Mouse (Mus musculus): ENCODE measurements around the gene Pcmt1. TPM values are rescaled to one million over a fixed set of nuclear protein-coding genes. Genes with fewer than 3 reads are reported as not detected.

Pcmt1 gene
- polyA plus RNA-seq, 1 experiment from 2014 or later, result 110 TPM

DNA sequence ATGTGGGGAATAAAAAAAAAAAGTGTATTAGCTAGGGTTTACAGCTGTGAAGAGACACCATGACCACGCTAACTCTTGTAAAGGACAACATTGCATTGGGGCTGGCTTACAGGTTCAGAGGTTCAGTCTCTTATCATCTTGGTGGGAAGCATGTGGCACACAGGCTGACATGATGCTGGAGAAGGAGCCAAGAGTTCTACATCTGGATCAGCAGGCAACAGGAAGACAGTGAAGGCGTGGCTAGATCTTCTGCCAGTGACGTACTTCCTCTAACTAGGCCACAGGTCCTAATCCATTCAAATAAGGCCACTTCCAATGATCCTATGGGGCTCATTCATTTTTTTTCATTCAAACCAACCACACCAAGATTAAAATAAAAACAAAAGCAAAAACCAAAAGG is 19.2 kb upstream of the Pcmt1 start:
- H3K4me3 ChIP-seq (ENCODE audit: low read depth, low read length), result no peak overlapping the region
- peaks cover 95% of the 10 kb centered on the region for H3K36me3 ChIP-seq (ENCODE audit: control insufficient read depth, insufficient read depth, low read length)
- H3K4me1 ChIP-seq (replicated peaks; ENCODE audit: control insufficient read depth, insufficient read depth, low read length), result no peaks in the 10 kb centered on the region
- H3K9ac ChIP-seq (ENCODE audit: low read length), result no peak overlapping the region
- no peak overlapping the region for H3K4me2 ChIP-seq (ENCODE audit: low read length)
- ATAC-seq (replicated peaks; ENCODE audit: low FRiP score, low TSS enrichment, low read depth), result no peak
- no peaks in the 10 kb centered on the region for H3K27me3 ChIP-seq (replicated peaks; ENCODE audit: control insufficient read depth, insufficient read depth, low read length)
- no peak overlapping the region for H3K27ac ChIP-seq (ENCODE audit: low read depth)
- 89% methylated on average over 3 of the region's 3 CpGs for WGBS
- no peaks in the 10 kb centered on the region for H3K9me3 ChIP-seq (ENCODE audit: control insufficient read depth, low read length)
- DNase-seq (ENCODE audit: low spot score), result no peak

DNA sequence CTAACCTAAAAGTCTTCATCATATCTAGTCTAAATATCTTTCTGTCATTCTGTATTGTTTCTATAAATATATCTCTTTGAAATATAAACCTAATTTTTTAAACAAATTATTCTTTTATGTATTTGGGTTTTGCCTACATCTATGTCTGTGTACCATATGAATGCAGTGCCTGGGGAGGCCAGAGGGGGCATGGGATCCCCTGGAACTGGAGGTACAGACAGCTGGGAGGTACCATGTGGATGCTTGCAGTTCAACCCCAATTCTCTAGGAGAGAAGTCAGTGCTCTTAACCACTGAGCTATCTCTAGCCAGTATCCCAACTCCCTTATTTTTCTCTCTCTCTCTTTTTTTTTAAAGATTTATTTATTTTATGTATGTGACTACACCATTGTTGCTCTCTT is 14.3 kb upstream of the Pcmt1 start:
- H3K9me3 ChIP-seq (ENCODE audit: control insufficient read depth, low read length), result no peaks in the 10 kb centered on the region
- no peak for ATAC-seq (replicated peaks; ENCODE audit: low FRiP score, low TSS enrichment, low read depth)
- peaks cover 88% of the 10 kb centered on the region for H3K36me3 ChIP-seq (ENCODE audit: control insufficient read depth, insufficient read depth, low read length)

DNA sequence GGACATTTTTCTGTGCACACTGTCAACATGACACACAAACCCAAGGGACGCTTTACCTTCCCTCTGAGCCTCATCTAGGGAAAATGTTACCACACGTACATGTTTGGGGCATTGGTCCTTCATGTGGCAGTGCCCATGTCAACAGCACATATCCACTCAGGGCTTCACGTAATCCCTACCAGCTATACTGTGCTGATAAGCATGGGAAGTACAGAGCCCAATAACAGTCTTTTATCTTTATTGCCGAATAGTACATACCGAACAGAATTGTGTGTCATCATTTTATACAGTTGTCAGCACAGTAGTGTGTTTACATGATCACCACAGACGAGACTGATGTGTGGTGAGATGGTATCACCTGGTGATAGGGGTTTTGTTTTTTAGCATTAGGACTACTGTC is 6.0 kb upstream of the Pcmt1 start:
- no peak overlapping the region for H3K4me2 ChIP-seq (ENCODE audit: low read length)
- H3K27me3 ChIP-seq (replicated peaks; ENCODE audit: control insufficient read depth, insufficient read depth, low read length), result no peaks in the 10 kb centered on the region
- ATAC-seq (replicated peaks; ENCODE audit: low FRiP score, low TSS enrichment, low read depth) (no peak), DNase-seq (ENCODE audit: low spot score) (no peak)
- 80% methylated on average over 6 of the region's 6 CpGs for WGBS
- H3K4me1 ChIP-seq (replicated peaks; ENCODE audit: control insufficient read depth, insufficient read depth, low read length), result peaks cover 14% of the 10 kb centered on the region
- H3K4me3 ChIP-seq (ENCODE audit: low read depth, low read length), result no peak overlapping the region
- no peaks in the 10 kb centered on the region for H3K9me3 ChIP-seq (ENCODE audit: control insufficient read depth, low read length)
- H3K36me3 ChIP-seq (ENCODE audit: control insufficient read depth, insufficient read depth, low read length), result peaks cover 9% of the 10 kb centered on the region
- H3K27ac ChIP-seq (ENCODE audit: low read depth), result no peak overlapping the region
- H3K9ac ChIP-seq (ENCODE audit: low read length), result no peak overlapping the region

More for the DNA sequence above, 14.3 kb upstream of the Pcmt1 start:
- Histone ChIP-seq H3K27ac (ENCODE audit: low read depth) (no peak overlapping the region), H3K9ac (ENCODE audit: low read length) (no peak overlapping the region), H3K4me2 (ENCODE audit: low read length) (no peak overlapping the region), H3K27me3 (replicated peaks; ENCODE audit: control insufficient read depth, insufficient read depth, low read length) (no peaks in the 10 kb centered on the region), H3K4me3 (ENCODE audit: low read depth, low read length) (no peak overlapping the region), H3K4me1 (replicated peaks; ENCODE audit: control insufficient read depth, insufficient read depth, low read length) (no peaks in the 10 kb centered on the region)
- no peak for DNase-seq (ENCODE audit: low spot score)

DNA sequence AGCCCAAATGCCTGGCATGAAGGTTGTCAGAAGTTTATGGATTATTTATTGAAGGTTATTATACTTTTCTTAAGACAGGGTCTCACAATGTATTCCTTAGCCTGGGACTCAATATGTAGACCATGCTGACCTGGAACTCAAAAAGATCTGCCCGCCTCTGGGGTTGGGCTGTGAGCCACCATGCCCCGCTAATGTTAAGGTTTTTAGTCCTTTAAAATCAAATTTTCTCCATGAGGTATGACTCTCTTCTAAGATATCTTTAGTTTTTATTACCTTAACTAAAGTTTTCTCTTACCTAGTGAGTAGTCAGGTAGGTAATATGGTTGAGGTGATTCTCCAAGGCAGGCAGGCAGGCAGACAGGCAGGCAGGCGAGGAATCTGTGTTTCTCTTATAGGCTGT is 1.3 kb upstream of the Pcmt1 start:
- Histone ChIP-seq H3K36me3 (ENCODE audit: control insufficient read depth, insufficient read depth, low read length) (peaks cover 21% of the 10 kb centered on the region), H3K9ac (ENCODE audit: low read length) (peak overlapping the region; percentile 99), H3K4me2 (ENCODE audit: low read length) (peak overlapping the region; percentile 64), H3K4me1 (replicated peaks; ENCODE audit: control insufficient read depth, insufficient read depth, low read length) (peaks cover 25% of the 10 kb centered on the region), H3K9me3 (ENCODE audit: control insufficient read depth, low read length) (no peaks in the 10 kb centered on the region), H3K27me3 (replicated peaks; ENCODE audit: control insufficient read depth, insufficient read depth, low read length) (no peaks in the 10 kb centered on the region), H3K4me3 (ENCODE audit: low read depth, low read length) (peak overlapping the region; percentile 85), H3K27ac (ENCODE audit: low read depth) (peak overlapping the region; percentile 98; the same call in 1 of the 2 replicates)
- DNase-seq (ENCODE audit: low spot score) (no peak), ATAC-seq (replicated peaks; ENCODE audit: low FRiP score, low TSS enrichment, low read depth) (no peak)
- WGBS, result 46% methylated on average over 3 of the region's 3 CpGs

DNA sequence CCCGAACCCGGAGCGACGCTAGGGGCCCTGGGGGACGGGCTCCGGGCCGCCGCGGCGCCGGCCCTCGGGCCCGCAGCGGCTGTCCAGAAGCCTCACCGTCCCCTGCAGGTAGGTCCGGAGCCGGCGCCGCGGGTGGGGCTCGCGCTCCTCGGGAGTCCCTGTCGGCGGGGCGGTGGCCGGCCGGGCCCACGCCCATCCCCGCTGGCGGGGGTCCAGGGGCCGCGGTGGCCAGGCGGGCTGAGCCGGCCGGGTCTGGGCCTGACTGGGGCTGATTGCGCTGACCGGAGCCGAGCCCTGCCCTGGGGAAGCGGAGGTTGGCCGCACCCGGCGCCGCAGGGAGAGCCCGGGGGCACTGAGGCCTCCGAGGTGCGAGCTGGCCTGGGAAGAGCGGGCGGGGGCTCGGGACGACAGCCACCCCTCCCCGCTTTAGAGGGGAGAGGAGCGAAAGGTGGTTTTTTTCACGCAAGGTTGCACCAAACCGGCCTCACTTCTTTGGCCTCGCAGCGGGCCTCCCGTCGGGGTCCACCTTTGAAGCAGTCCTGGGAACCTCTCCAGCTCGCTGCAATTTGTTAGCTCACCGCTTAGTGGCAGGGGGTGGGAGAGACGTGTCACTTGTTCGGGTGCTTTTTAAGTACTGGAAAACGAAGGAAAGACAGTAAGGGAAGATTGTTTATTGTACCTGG is 548 bp upstream of the Pcmt1 start:
- Histone ChIP-seq H3K4me3 (ENCODE audit: low read depth, low read length) (peak overlapping the region; percentile 85), H3K4me1 (replicated peaks; ENCODE audit: control insufficient read depth, insufficient read depth, low read length) (peaks cover 25% of the 10 kb centered on the region), H3K36me3 (ENCODE audit: control insufficient read depth, insufficient read depth, low read length) (peaks cover 29% of the 10 kb centered on the region), H3K9ac (ENCODE audit: low read length) (peak overlapping the region; percentile 99), H3K27me3 (replicated peaks; ENCODE audit: control insufficient read depth, insufficient read depth, low read length) (no peaks in the 10 kb centered on the region), H3K9me3 (ENCODE audit: control insufficient read depth, low read length) (no peaks in the 10 kb centered on the region), H3K4me2 (ENCODE audit: low read length) (peak overlapping the region; percentile 64), H3K27ac (ENCODE audit: low read depth) (peak overlapping the region; percentile 98)
- ATAC-seq (replicated peaks; ENCODE audit: low FRiP score, low TSS enrichment, low read depth) (peak; percentile 87), DNase-seq (ENCODE audit: low spot score) (peak; percentile 88)
- WGBS, result under 1% methylated on average over 64 of the region's 64 CpGs

DNA sequence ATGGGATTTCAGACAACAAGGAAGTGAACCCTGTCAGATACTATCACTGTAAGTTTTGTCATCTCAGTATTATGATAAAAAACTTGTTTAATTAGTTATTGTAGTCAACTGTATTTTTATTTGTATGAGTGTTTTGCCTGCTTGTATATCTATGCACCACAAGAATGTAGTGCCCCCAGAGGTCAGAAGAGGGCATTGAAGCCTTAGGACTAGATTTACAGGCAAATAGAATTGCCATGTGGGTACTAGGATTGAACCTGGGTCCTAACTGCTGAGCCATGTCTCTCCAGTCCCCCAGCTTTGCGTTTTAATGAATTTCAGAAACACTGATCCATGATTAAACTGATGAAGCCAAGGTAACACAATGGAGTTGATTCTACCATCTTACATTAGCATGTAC is 7.3 kb downstream of the Pcmt1 start:
- H3K4me1 ChIP-seq (replicated peaks; ENCODE audit: control insufficient read depth, insufficient read depth, low read length), result no peaks in the 10 kb centered on the region
- no peak overlapping the region for H3K27ac ChIP-seq (ENCODE audit: low read depth)
- H3K36me3 ChIP-seq (ENCODE audit: control insufficient read depth, insufficient read depth, low read length), result peaks cover 83% of the 10 kb centered on the region
- H3K9me3 ChIP-seq (ENCODE audit: control insufficient read depth, low read length), result no peaks in the 10 kb centered on the region
- H3K4me2 ChIP-seq (ENCODE audit: low read length), result no peak overlapping the region
- H3K27me3 ChIP-seq (replicated peaks; ENCODE audit: control insufficient read depth, insufficient read depth, low read length), result no peaks in the 10 kb centered on the region
- no peak overlapping the region for H3K9ac ChIP-seq (ENCODE audit: low read length)
- DNase-seq (ENCODE audit: low spot score) (no peak), ATAC-seq (replicated peaks; ENCODE audit: low FRiP score, low TSS enrichment, low read depth) (no peak)
- H3K4me3 ChIP-seq (ENCODE audit: low read depth, low read length), result no peak overlapping the region
- 67% methylated on average over 1 of the region's 1 CpGs for WGBS

DNA sequence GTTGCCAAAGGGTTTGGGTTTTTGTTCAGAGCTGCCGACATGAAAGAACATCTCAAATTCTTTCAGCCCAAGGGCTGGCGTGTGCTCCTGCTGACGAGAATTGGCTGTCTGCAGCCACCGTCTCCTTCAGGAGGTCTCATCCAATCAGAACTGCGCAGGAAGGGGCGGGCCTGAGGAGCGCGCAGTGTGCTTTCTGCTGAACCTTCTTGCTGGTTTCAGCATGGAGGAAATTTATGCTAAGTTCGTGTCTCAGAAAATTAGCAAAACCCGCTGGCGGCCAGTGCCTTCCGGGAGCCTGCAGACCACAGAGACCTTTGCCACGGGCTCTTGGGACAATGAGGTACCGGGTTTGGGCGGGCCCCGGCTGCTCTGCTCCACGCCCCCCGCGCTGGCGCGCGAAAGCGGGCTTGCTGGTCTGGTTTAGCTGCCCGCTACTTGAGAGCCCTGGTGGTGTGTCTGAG is 13.6 kb downstream of the Pcmt1 start, which contains the start of gene Nup43:
Gene Nup43, plus strand, starts transcription at position 162 of the 461 bp plus-strand sequence.
- H3K9ac ChIP-seq (ENCODE audit: low read length), result peak within 1 kb of the TSS; percentile 61
- no peaks in the 10 kb centered on the region for H3K9me3 ChIP-seq (ENCODE audit: control insufficient read depth, low read length)
- peaks cover 29% of the 10 kb centered on the region for H3K36me3 ChIP-seq (ENCODE audit: control insufficient read depth, insufficient read depth, low read length)
- H3K4me3 ChIP-seq (ENCODE audit: low read depth, low read length), result peak within 1 kb of the TSS; percentile 94
- peak within 1 kb of the TSS; percentile 92 for H3K4me2 ChIP-seq (ENCODE audit: low read length)
- DNase-seq (ENCODE audit: low spot score) (peak; percentile 94), ATAC-seq (replicated peaks; ENCODE audit: low FRiP score, low TSS enrichment, low read depth) (peak; percentile 86)
- H3K27ac ChIP-seq (ENCODE audit: low read depth), result no peak within 1 kb of the TSS
- no peaks in the 10 kb centered on the region for H3K27me3 ChIP-seq (replicated peaks; ENCODE audit: control insufficient read depth, insufficient read depth, low read length)
- H3K4me1 ChIP-seq (replicated peaks; ENCODE audit: control insufficient read depth, insufficient read depth, low read length), result peaks cover 14% of the 10 kb centered on the region
- 1% methylated on average over 24 of the region's 24 CpGs for WGBS

DNA sequence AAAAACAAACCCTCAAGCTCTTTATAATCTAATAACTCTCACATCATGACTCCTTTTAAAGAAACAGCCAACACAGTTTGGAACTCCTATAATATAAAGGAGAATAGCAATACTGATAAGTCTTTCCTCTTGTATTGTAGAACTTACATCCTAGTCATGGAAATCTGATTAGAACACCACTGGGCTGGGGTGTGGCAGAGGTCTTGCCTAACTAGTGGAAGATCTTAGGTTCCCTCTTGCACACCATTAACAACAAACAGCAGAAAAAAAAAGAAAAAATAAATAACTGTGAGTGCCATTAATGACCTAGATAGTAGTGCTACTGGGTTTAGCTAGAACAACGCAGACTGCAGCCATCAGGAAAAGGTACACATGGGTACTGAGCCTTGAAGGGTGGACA is 16.0 kb downstream of the Pcmt1 start:
- Histone ChIP-seq H3K9me3 (ENCODE audit: control insufficient read depth, low read length) (no peaks in the 10 kb centered on the region), H3K4me2 (ENCODE audit: low read length) (no peak overlapping the region), H3K27ac (ENCODE audit: low read depth) (no peak overlapping the region), H3K4me3 (ENCODE audit: low read depth, low read length) (no peak overlapping the region), H3K36me3 (ENCODE audit: control insufficient read depth, insufficient read depth, low read length) (peaks cover 7% of the 10 kb centered on the region), H3K9ac (ENCODE audit: low read length) (no peak overlapping the region), H3K27me3 (replicated peaks; ENCODE audit: control insufficient read depth, insufficient read depth, low read length) (no peaks in the 10 kb centered on the region), H3K4me1 (replicated peaks; ENCODE audit: control insufficient read depth, insufficient read depth, low read length) (peaks cover 19% of the 10 kb centered on the region)
- DNase-seq (ENCODE audit: low spot score) (no peak), ATAC-seq (replicated peaks; ENCODE audit: low FRiP score, low TSS enrichment, low read depth) (no peak)
- whole genome bisulfite sequencing, result 93% methylated on average over 1 of the region's 1 CpGs

DNA sequence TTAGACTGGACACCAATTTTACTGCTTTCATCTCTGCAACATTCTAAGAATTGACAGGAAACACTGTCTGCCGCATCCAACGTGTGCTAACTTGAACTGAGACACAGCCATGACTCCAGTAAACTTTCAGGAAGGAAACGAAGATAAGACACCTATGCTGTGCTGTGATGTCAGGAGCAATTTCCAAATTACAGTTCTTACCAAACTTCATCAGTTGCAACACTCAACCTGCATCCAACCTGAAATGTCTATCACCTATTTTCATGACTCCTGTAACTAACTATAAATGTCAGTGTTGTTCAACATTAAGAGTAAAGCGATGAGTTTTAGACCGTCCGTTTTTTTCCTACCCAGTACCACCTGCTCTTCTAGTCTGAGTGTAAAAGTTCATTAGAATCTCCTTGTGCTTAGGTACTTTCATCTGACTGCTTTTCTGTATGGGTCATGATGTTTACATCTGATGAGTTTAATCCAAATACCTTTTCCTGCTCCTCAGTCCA is 16.9 kb downstream of the Pcmt1 start:
- Histone ChIP-seq H3K9ac (ENCODE audit: low read length) (peak overlapping the region; percentile 88), H3K4me2 (ENCODE audit: low read length) (peak overlapping the region; percentile 86), H3K4me3 (ENCODE audit: low read depth, low read length) (peak overlapping the region; percentile 92), H3K36me3 (ENCODE audit: control insufficient read depth, insufficient read depth, low read length) (no peaks in the 10 kb centered on the region), H3K27me3 (replicated peaks; ENCODE audit: control insufficient read depth, insufficient read depth, low read length) (no peaks in the 10 kb centered on the region), H3K9me3 (ENCODE audit: control insufficient read depth, low read length) (no peaks in the 10 kb centered on the region), H3K4me1 (replicated peaks; ENCODE audit: control insufficient read depth, insufficient read depth, low read length) (peaks cover 19% of the 10 kb centered on the region), H3K27ac (ENCODE audit: low read depth) (no peak overlapping the region)
- no peak for ATAC-seq (replicated peaks; ENCODE audit: low FRiP score, low TSS enrichment, low read depth)
- WGBS, result 61% methylated on average over 6 of the region's 6 CpGs
- DNase-seq (ENCODE audit: low spot score), result no peak
